Mouse (Mus musculus): ENCODE measurements around the gene Maml3. TPM values are rescaled to one million over a fixed set of nuclear protein-coding genes. Genes with fewer than 3 reads are reported as not detected.

Maml3 gene
- polyA plus RNA-seq, 1 experiment = 2.2 TPM

GRCm38 (mm10) chr3:51703478-51703877, 401.4 kb downstream of the Maml3 start:
- H3K79me2 ChIP-seq (ENCODE audit: control insufficient read depth, insufficient read depth) = no peaks in the 10 kb centered on the region
- no peak overlapping the region for H3K4me3 ChIP-seq (ENCODE audit: insufficient read depth, poor library complexity, severe bottlenecking)
- no peak overlapping the region for H3ac ChIP-seq (ENCODE audit: control insufficient read depth, insufficient read length, low read depth)
- TF ChIP-seq MAX (IDR thresholded peaks at IDR 0.05) (no peak), FOSL1 (IDR thresholded peaks at IDR 0.05; ENCODE audit: insufficient read depth, low read length, poor library complexity, severe bottlenecking) (no peak), USF1 (IDR thresholded peaks at IDR 0.05; ENCODE audit: low read depth) (no peak), CTCF (IDR thresholded peaks at IDR 0.05; ENCODE audit: control insufficient read depth, insufficient read depth, insufficient read length) (no peak), CEBPB (IDR thresholded peaks at IDR 0.05; ENCODE audit: low read depth) (no peak), MYOD1 (IDR thresholded peaks at IDR 0.05; ENCODE audit: control insufficient read depth, insufficient read length, low read depth) (no peak), MYOG (IDR thresholded peaks at IDR 0.05; ENCODE audit: control insufficient read depth, extremely low read depth, insufficient read length) (no peak)
- H3K27me3 ChIP-seq (ENCODE audit: control insufficient read depth, insufficient read depth, insufficient read length) = no peaks in the 10 kb centered on the region
- no peaks in the 10 kb centered on the region for H3K36me3 ChIP-seq (ENCODE audit: control insufficient read depth, insufficient read depth)
- no peaks in the 10 kb centered on the region for H3K79me3 ChIP-seq (ENCODE audit: low read depth)

GRCm38 (mm10) chr3:51702701-51703286, 402.1 kb downstream of the Maml3 start:
- no peak for TF ChIP-seq MYOD1 (IDR thresholded peaks at IDR 0.05; ENCODE audit: control insufficient read depth, insufficient read length, low read depth)
- TF ChIP-seq MAX (IDR thresholded peaks at IDR 0.05) = no peak
- TF ChIP-seq USF1 (IDR thresholded peaks at IDR 0.05; ENCODE audit: low read depth) = no peak
- TF ChIP-seq CEBPB (IDR thresholded peaks at IDR 0.05; ENCODE audit: low read depth) = no peak
- TF ChIP-seq CTCF (IDR thresholded peaks at IDR 0.05; ENCODE audit: control insufficient read depth, insufficient read depth, insufficient read length) = no peak
- TF ChIP-seq FOSL1 (IDR thresholded peaks at IDR 0.05; ENCODE audit: insufficient read depth, low read length, poor library complexity, severe bottlenecking) = no peak
- TF ChIP-seq MYOG (IDR thresholded peaks at IDR 0.05; ENCODE audit: control insufficient read depth, extremely low read depth, insufficient read length) = no peak

GRCm38 (mm10) chr3:51701950-51702349, 402.9 kb downstream of the Maml3 start:
- H3ac ChIP-seq (ENCODE audit: control insufficient read depth, insufficient read length, low read depth) = no peak overlapping the region
- no peak for TF ChIP-seq MYOD1 (IDR thresholded peaks at IDR 0.05; ENCODE audit: control insufficient read depth, insufficient read length, low read depth)
- no peak for TF ChIP-seq MYOG (IDR thresholded peaks at IDR 0.05; ENCODE audit: control insufficient read depth, extremely low read depth, insufficient read length)
- no peak for TF ChIP-seq MAX (IDR thresholded peaks at IDR 0.05)
- TF ChIP-seq FOSL1 (IDR thresholded peaks at IDR 0.05; ENCODE audit: insufficient read depth, low read length, poor library complexity, severe bottlenecking) = no peak
- TF ChIP-seq CEBPB (IDR thresholded peaks at IDR 0.05; ENCODE audit: low read depth) = no peak
- no peak for TF ChIP-seq USF1 (IDR thresholded peaks at IDR 0.05; ENCODE audit: low read depth)
- TF ChIP-seq CTCF (IDR thresholded peaks at IDR 0.05; ENCODE audit: control insufficient read depth, insufficient read depth, insufficient read length) = no peak
- H3K79me3 ChIP-seq (ENCODE audit: low read depth) = no peaks in the 10 kb centered on the region
- H3K4me3 ChIP-seq (ENCODE audit: insufficient read depth, poor library complexity, severe bottlenecking) = no peak overlapping the region
- no peaks in the 10 kb centered on the region for H3K79me2 ChIP-seq (ENCODE audit: control insufficient read depth, insufficient read depth)
- H3K36me3 ChIP-seq (ENCODE audit: control insufficient read depth, insufficient read depth) = no peaks in the 10 kb centered on the region
- H3K27me3 ChIP-seq (ENCODE audit: control insufficient read depth, insufficient read depth, insufficient read length) = no peaks in the 10 kb centered on the region

More at GRCm38 (mm10) chr3:51702701-51703286, 402.1 kb downstream of the Maml3 start:
- H3ac ChIP-seq (ENCODE audit: control insufficient read depth, insufficient read length, low read depth) = no peak overlapping the region
- H3K79me2 ChIP-seq (ENCODE audit: control insufficient read depth, insufficient read depth) = no peaks in the 10 kb centered on the region
- H3K79me3 ChIP-seq (ENCODE audit: low read depth) = no peaks in the 10 kb centered on the region
- H3K27me3 ChIP-seq (ENCODE audit: control insufficient read depth, insufficient read depth, insufficient read length) = no peaks in the 10 kb centered on the region
- no peaks in the 10 kb centered on the region for H3K36me3 ChIP-seq (ENCODE audit: control insufficient read depth, insufficient read depth)
- no peak overlapping the region for H3K4me3 ChIP-seq (ENCODE audit: insufficient read depth, poor library complexity, severe bottlenecking)

DNA sequence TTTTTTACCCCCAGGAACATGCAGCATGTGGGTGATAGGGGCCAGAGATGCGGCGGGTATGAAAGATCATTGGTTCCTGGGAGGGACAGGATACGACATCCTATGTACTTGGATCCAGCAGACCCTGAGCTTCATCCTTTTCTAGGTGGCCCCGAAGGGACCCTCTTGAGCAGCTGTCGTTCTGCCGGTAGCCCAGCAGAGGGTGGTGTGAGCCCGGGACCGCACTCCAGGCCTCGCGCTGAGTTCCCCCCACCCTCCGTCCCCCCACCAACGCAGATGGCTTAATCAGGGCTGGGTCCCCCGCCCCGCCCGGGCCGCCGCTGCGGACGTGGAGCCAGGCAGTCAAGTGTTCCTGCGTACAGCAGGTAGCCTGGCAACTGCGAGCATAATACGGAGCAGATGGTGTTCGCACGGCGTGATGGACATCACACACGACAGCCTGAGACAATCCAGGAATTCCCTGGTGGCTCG, 403.6 kb downstream of the Maml3 start:
- no peak overlapping the region for H3K4me3 ChIP-seq (ENCODE audit: insufficient read depth, poor library complexity, severe bottlenecking)
- TF ChIP-seq USF1 (IDR thresholded peaks at IDR 0.05; ENCODE audit: low read depth) (no peak), CTCF (IDR thresholded peaks at IDR 0.05; ENCODE audit: control insufficient read depth, insufficient read depth, insufficient read length) (peak; percentile 75), MYOG (IDR thresholded peaks at IDR 0.05; ENCODE audit: control insufficient read depth, extremely low read depth, insufficient read length) (no peak)

DNA sequence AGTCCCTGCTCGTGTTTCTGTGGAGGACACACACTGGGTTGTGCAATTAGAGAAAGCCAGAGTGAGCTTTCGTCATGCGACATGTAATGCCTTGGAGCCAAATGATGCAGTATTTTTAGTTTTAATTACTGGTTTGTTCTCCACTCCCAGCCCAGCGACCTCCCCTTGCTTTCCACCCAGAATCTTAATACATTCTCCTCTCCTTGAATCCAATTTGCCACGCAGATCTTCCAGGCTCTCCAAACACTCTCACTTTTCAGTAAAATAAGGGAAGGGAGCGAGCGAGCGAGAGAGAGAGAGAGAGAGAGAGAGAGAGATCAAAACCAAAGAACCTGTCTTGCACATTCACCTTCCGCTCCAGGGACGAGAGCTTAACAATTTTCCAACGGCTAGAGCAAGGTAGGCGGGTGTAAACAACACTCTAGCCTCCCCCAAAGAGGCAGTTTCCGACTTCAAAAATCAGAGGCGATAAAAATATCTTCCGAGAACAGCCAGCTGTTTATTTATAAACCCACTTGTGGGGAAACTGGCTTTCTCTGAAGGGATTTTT, 404.1 kb downstream of the Maml3 start:
- TF ChIP-seq MAX (IDR thresholded peaks at IDR 0.05) (no peak), CEBPB (IDR thresholded peaks at IDR 0.05; ENCODE audit: low read depth) (no peak), MYOD1 (IDR thresholded peaks at IDR 0.05; ENCODE audit: control insufficient read depth, insufficient read length, low read depth) (no peak), FOSL1 (IDR thresholded peaks at IDR 0.05; ENCODE audit: insufficient read depth, low read length, poor library complexity, severe bottlenecking) (no peak), CTCF (IDR thresholded peaks at IDR 0.05; ENCODE audit: control insufficient read depth, insufficient read depth, insufficient read length) (no peak), MYOG (IDR thresholded peaks at IDR 0.05; ENCODE audit: control insufficient read depth, extremely low read depth, insufficient read length) (no peak), USF1 (IDR thresholded peaks at IDR 0.05; ENCODE audit: low read depth) (no peak)
- Histone ChIP-seq H3K79me3 (ENCODE audit: low read depth) (no peaks in the 10 kb centered on the region), H3K27me3 (ENCODE audit: control insufficient read depth, insufficient read depth, insufficient read length) (no peaks in the 10 kb centered on the region), H3K36me3 (ENCODE audit: control insufficient read depth, insufficient read depth) (no peaks in the 10 kb centered on the region), H3K4me3 (ENCODE audit: insufficient read depth, poor library complexity, severe bottlenecking) (no peak overlapping the region), H3K79me2 (ENCODE audit: control insufficient read depth, insufficient read depth) (no peaks in the 10 kb centered on the region), H3ac (ENCODE audit: control insufficient read depth, insufficient read length, low read depth) (no peak overlapping the region)

More for the DNA sequence above, 403.6 kb downstream of the Maml3 start:
- Histone ChIP-seq H3K79me2 (ENCODE audit: control insufficient read depth, insufficient read depth) (no peaks in the 10 kb centered on the region), H3ac (ENCODE audit: control insufficient read depth, insufficient read length, low read depth) (no peak overlapping the region), H3K79me3 (ENCODE audit: low read depth) (no peaks in the 10 kb centered on the region), H3K27me3 (ENCODE audit: control insufficient read depth, insufficient read depth, insufficient read length) (no peaks in the 10 kb centered on the region), H3K36me3 (ENCODE audit: control insufficient read depth, insufficient read depth) (no peaks in the 10 kb centered on the region)

Data from C2C12 (cell line).